Mouse (Mus musculus) bone marrow macrophage, adult 2 months (primary cell): ENCODE results near the gene Peli2. TPM values are rescaled to one million over a fixed set of nuclear protein-coding genes. Genes with fewer than 3 reads are reported as not detected.

ENCODE experiments used
- H3K27ac ChIP-seq: 2 replicates; pipeline ENCODE4 v1.5.1; 2012; ENCODE audit warnings: low read depth, low read length; ENCODE audit not compliant: insufficient read depth
- H3K4me1 ChIP-seq: 2 replicates; pipeline ENCODE4 v1.6.1; 2012; ENCODE audit warnings: low read length; ENCODE audit not compliant: control insufficient read depth, insufficient read depth
- H3K4me3 ChIP-seq: 2 replicates; pipeline ENCODE4 v1.5.1; 2012; ENCODE audit warnings: mild to moderate bottlenecking, low read length, moderate library complexity; ENCODE audit not compliant: insufficient read depth
- CTCF ChIP-seq: IDR thresholded peaks from 2 replicates; pipeline ENCODE4 v1.5.1; 2012; ENCODE audit warnings: low read depth, mild to moderate bottlenecking, low read length, moderate library complexity
- POLR2A ChIP-seq: IDR thresholded peaks from 2 replicates; pipeline ENCODE4 v1.6.1; 2012; ENCODE audit warnings: mild to moderate bottlenecking, low read depth, low read length, borderline replicate concordance
- polyA plus RNA-seq: library from polyadenylated mRNA; stranded (reverse); fragments of >200 nt; gene quantifications from 2 replicates; pipeline ENCODE4 v1.2.4, GENCODE M21; 2012; ENCODE audit not compliant: missing spikeins, insufficient read depth, insufficient read length

The Peli2 gene
- polyA plus RNA-seq, 1 experiment = 26.3 TPM

DNA sequence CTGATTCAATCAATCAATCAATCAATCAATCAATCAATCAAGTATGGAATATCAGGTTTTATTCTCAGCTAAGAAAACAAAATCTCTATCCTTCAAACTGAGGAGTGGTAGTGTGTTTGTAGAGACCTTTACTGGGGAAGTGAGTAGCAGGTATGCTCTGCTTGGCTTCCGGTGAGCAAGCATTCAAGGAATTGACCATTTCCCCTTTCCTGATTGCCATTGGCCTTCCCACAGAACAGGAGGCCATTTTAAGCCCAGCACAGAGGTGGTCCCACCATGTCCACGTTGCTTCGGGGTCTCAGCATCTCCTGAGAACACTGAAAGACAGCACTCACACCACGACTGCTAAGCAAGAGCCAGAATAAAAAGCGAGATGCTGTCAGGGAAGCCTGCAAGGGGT, 174.8 kb downstream of the Peli2 start:
- Histone ChIP-seq H3K4me3 (no peak overlapping the region), H3K4me1 (peaks cover 7% of the 10 kb centered on the region), H3K27ac (0 out of 2 replicates have a peak overlapping the region, but pooled peaks have one; percentile 1)
- TF ChIP-seq POLR2A (no peak), CTCF (no peak)

DNA sequence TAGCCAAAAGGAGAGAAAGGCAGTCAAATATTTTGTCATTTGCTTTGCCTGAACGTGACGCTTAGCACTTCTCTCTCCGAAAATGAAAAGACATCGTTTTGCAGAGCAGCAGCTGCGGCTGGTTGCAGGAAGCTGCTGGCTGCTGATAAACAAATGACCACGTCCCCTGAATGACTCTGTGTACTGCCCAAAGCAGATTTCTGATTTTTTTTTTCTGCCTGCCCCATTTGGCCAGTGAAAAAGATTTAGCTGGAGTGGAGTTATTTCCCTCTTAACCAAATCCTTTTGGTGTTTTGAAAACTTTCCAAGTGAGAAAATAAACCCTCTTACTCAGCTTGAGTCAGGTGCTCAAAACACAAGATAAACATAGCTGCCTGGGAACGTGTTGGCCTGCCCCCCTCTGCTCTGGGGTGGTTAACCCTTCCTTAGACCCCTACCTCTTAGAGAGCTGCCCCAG, 175.2 kb downstream of the Peli2 start:
- H3K27ac ChIP-seq = 0 out of 2 replicates have a peak overlapping the region, but pooled peaks have one; percentile 1

DNA sequence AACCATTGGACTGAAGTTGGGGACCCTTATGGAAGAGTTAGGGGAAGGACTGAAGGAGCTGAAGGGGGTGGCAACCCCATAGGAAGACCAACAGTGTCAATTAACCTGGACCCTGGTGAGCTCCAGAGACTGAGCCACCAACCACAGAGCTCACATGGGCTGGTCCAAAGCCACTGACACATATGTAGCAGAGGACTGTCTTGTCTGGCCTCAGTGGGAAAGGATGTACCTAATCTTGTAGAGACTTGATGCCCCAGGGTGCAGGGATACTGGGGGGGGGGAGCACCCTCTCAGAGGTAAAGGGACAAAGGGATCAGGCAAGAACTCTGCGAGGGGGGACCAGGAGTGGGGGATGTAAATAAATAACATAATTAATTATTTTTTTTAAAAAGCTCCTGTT, 176.2 kb downstream of the Peli2 start:
- peaks cover 7% of the 10 kb centered on the region for H3K4me1 ChIP-seq

More for the DNA sequence above, 175.2 kb downstream of the Peli2 start:
- no peak overlapping the region for H3K4me3 ChIP-seq
- TF ChIP-seq POLR2A (no peak), CTCF (no peak)
- peaks cover 7% of the 10 kb centered on the region for H3K4me1 ChIP-seq

DNA sequence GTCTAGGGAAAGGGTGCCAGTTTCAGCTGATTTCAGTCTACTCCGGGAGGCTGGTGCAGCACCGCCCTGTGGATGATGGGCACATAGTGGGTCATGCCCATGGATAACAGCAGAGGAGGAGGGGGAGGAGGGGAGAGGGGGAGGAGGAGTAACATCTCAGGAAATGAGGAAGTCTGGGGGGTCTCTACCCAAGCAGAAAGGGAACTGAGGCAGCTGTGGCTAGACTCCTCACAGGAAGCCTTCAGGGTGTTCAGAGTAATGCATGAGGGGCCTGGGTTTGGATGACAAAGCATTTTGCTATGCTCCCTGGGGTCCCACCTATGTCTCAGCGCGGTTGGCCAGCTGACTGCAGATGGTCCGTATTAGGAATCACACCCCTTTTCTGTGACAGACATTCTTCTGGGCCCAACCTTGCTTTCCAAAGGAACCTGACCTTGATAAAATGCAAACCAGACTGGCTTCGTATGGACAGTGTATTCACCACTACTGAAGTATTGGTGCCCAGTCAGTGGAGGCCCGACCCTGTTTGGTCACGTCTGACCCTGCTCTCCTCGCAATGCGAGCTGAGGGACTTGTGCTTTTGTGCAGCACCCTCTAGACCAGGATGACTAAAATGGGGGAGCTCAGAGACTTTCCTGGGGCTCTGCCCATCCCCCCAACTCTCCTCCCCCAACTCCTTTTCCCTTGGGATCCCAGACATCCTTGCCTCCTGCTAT, 182.0 kb downstream of the Peli2 start:
- H3K4me1 ChIP-seq = peaks cover 3% of the 10 kb centered on the region; the same call in 1 of the 2 replicates
- no peak overlapping the region for H3K4me3 ChIP-seq
- no peak overlapping the region for H3K27ac ChIP-seq
- TF ChIP-seq POLR2A = no peak
- TF ChIP-seq CTCF = no peak

More for the DNA sequence above, 176.2 kb downstream of the Peli2 start:
- no peak for TF ChIP-seq POLR2A
- TF ChIP-seq CTCF = no peak
- Histone ChIP-seq H3K4me3 (no peak overlapping the region), H3K27ac (no peak overlapping the region)

DNA sequence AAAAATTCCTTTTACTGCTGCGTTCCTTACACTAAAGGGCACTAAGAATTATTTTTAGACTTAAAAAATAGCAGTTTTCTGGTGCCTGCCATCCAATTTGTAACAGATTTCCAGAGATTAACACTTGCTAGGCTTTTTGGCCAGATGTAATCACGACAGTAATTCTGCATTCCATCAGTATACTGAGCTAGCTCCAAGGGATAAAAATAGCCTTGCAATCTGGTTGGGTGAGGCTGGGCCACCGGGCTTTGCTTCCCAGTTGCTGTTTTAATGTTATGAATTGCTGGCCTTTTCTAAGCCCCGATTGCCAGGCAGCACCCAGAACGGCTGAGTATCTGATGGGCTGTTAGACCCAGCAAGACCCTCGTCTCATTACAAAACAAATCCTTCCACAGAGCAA, 182.6 kb downstream of the Peli2 start:
- Histone ChIP-seq H3K27ac (no peak overlapping the region), H3K4me3 (no peak overlapping the region), H3K4me1 (peaks cover 3% of the 10 kb centered on the region; the same call in 1 of the 2 replicates)
- TF ChIP-seq CTCF = no peak
- no peak for TF ChIP-seq POLR2A

DNA sequence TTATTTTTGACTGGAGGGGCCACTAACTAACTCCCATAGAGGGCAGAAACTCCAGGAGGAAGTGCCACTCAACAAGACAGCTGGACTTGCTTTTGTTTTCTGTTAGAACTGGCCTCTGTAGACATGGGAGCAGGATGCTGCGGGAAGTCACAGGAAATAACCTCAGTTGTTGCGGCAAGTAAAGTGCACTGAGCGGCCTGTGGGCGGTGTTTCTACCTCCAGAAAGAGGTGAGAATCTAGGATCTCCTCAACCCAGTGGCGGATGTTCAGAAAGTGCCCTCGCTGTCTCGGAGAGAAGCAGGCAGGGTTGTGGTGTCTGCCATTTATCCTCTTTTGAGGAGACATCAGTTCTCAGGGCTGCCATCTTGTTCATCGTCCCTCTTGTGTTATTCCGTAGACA, 183.2 kb downstream of the Peli2 start:
- no peak for TF ChIP-seq CTCF
- no peak overlapping the region for H3K27ac ChIP-seq
- H3K4me1 ChIP-seq = peaks cover 3% of the 10 kb centered on the region; the same call in 1 of the 2 replicates
- H3K4me3 ChIP-seq = no peak overlapping the region

DNA sequence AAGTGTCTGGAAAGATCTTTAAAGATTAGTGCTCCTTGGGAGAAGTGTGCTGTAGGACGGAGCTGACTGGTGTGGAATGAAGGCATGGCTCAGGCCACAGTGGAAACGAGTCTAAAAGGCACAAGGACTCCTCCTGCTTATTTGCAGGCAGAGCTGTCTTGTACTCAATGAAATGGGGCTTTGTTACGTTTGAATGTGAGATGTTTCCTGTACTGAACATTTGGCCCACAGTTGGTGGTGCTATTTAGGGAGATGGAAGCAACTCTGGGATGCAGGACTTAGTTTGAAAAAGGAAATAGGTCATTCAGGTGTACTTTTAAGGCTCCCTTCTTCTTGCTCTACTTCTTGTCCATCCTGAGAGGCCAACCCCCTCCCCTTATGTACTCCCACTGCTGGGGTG, 192.6 kb downstream of the Peli2 start:
- Histone ChIP-seq H3K4me1 (no peaks in the 10 kb centered on the region), H3K27ac (no peak overlapping the region), H3K4me3 (no peak overlapping the region)
- no peak for TF ChIP-seq POLR2A
- TF ChIP-seq CTCF = no peak

DNA sequence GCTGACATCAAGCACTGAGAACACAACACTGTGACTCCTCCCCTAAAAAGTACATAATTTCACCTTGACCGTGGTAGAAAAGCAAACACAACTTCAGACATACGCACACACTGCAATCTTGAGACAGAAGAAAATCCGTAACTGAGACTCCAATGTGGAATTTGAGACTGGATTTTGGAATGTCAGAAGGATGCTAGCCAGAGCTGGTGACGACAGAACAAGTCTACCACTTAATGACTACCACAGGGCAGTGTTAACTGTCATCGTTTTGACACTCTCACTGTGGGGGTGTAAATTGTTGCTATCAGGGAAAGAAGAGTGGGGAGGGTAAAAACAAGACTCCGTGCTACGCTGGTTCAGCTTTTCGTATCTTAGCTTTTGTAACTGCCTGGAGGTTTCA, 195.8 kb downstream of the Peli2 start:
- no peak overlapping the region for H3K4me3 ChIP-seq
- no peaks in the 10 kb centered on the region for H3K4me1 ChIP-seq
- H3K27ac ChIP-seq = no peak overlapping the region
- TF ChIP-seq CTCF (no peak), POLR2A (no peak)

DNA sequence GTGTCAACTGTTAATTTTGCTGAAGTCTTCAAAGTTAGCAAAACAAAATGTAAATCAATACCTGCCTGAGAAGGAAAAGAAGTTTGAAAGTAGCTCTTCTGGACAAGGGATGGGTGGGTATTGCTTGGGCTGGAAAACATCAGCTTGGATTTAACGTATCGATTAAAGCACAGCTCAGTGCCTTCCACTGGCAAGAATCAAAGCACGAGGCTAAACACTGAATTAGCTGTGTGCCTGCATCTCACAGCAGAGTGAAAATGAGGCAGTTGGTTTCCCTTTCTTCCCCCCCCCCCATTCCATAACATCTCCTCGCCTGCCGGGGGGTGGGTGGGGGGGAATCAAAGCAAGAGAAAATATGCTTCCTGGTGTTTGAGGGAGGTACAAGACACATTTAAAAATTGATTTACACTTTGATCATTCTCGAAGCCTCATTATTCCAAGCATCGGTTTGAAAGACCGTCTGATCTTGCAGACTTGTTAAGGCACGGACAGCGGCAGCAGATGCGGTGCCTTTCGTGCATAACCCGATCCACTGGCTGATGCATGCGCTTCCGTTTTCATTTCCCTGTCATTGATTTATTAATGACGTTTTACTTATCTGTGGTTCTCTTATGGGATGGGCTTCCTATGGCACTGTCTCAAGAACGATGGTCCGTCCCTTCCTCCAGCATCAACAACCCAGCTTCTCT, 203.3 kb downstream of the Peli2 start:
- H3K4me1 ChIP-seq = no peaks in the 10 kb centered on the region
- H3K4me3 ChIP-seq = no peak overlapping the region
- no peak overlapping the region for H3K27ac ChIP-seq
- TF ChIP-seq CTCF (no peak), POLR2A (no peak)

DNA sequence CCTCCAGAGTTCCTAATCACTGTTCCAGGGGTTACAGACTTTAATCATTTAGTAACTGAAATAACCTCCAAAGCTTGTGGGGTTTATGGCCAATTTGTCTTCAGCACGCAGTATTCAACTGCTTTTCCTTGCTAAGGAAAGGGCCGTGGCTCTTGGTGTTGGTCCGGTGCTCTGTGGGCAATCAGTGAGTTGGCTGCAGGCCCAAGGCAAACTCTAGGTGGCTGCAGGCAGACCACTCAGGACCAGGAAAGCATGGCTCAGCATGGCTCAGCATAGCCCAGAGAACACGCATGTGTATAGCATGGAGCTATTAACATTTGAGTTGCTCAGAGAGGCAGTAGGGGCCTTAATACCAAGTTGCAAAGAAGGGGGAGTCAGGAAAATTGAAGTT, 203.8 kb downstream of the Peli2 start:
- Histone ChIP-seq H3K4me3 (no peak overlapping the region), H3K27ac (no peak overlapping the region)
- TF ChIP-seq CTCF (no peak), POLR2A (no peak)

More for the DNA sequence above, 203.8 kb downstream of the Peli2 start:
- H3K4me1 ChIP-seq = no peaks in the 10 kb centered on the region
